Mouse (Mus musculus): ENCODE measurements around the gene Colq. TPM values are rescaled to one million over a fixed set of nuclear protein-coding genes. Genes with fewer than 3 reads are reported as not detected.

The Colq gene
- polyA plus RNA-seq, 1 experiment: not detected

DNA sequence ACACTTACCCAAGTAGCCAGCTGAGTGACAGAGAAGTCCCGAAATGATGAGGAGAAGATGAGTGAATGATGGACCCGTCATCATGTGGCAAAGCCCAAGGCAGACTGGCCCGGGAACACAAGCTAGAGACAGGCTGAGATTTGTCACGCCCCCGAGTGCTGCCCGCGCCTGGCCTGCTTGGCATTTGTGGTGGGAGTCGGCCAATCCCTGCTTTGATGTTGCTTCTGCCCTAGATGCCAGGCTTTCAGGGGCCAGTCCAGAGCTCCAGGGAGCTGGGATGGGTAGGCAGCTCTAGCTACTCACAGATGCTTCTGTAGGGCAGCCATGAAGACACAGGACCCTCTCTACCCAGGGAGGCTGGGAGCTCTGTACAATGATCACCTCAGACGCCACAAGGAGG lies 33.4 kb downstream of the Colq start:
- TF ChIP-seq GATA1 (IDR thresholded peaks at IDR 0.05; ENCODE audit: low read length): no peak

DNA sequence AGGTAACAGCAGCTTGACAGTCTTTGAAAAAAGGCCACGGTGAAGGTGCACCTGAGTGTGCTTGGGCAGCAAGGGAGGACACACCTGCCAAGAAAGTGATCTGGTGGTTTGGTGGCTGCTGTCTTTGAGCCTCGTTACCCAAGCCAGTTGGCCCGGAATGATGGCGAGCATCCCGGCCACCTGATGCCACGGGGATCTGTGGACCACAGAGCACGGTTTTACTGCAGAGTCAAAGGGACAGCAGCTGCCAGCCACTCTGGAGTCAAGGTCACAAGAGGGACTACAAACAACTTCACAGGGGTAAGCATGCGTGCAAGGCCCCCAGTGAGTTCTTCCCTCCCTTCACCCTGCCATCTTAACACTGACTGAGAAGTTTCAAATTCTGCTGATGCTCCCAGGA lies 33.9 kb downstream of the Colq start:
- no peak for TF ChIP-seq GATA1 (IDR thresholded peaks at IDR 0.05; ENCODE audit: low read length)

GRCm38 (mm10) chr14:31556526-31557260 lies 34.5 kb downstream of the Colq start:
- no peak for TF ChIP-seq GATA1 (IDR thresholded peaks at IDR 0.05; ENCODE audit: low read length)

- TF ChIP-seq GATA1 (IDR thresholded peaks at IDR 0.05; ENCODE audit: low read length): no peak
These were observed 35.1 kb downstream of the Colq start for GRCm38 (mm10) chr14:31555963-31556434.

- no peak for TF ChIP-seq GATA1 (IDR thresholded peaks at IDR 0.05; ENCODE audit: low read length)
These were observed 36.1 kb downstream of the Colq start for GRCm38 (mm10) chr14:31555021-31555420.

GRCm38 (mm10) chr14:31543885-31544442 lies 47.2 kb downstream of the Colq start:
- no peak for TF ChIP-seq GATA1 (IDR thresholded peaks at IDR 0.05; ENCODE audit: low read length)

DNA sequence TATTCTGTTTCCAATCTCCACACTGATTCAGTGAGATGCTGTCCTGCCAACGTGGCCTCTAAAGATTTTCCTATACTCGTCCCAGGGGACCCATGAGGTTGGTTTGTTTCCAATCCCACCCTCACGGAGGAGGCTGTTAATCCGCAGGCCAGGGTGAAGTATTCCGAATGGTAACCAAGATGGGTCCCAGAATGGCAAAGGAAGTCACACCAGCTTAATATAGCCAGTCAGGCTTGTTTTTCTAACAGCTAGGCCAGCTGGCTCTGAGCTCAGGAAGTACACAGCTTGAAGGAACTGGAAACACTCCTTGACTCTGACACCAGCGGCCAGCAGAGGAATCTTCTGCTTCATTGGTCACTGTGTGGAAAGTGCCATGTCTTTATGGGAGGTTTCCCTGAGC lies 53.8 kb downstream of the Colq start:
- no peak for TF ChIP-seq GATA1 (IDR thresholded peaks at IDR 0.05; ENCODE audit: low read length)

GRCm38 (mm10) chr14:31532656-31533055 lies 58.5 kb downstream of the Colq start:
- no peak for TF ChIP-seq GATA1 (IDR thresholded peaks at IDR 0.05; ENCODE audit: low read length)

GRCm38 (mm10) chr14:31531506-31532148 lies 59.5 kb downstream of the Colq start:
- TF ChIP-seq GATA1 (IDR thresholded peaks at IDR 0.05; ENCODE audit: low read length): no peak

- no peak for TF ChIP-seq GATA1 (IDR thresholded peaks at IDR 0.05; ENCODE audit: low read length)
These were observed 60.3 kb downstream of the Colq start for GRCm38 (mm10) chr14:31530847-31531246.

DNA sequence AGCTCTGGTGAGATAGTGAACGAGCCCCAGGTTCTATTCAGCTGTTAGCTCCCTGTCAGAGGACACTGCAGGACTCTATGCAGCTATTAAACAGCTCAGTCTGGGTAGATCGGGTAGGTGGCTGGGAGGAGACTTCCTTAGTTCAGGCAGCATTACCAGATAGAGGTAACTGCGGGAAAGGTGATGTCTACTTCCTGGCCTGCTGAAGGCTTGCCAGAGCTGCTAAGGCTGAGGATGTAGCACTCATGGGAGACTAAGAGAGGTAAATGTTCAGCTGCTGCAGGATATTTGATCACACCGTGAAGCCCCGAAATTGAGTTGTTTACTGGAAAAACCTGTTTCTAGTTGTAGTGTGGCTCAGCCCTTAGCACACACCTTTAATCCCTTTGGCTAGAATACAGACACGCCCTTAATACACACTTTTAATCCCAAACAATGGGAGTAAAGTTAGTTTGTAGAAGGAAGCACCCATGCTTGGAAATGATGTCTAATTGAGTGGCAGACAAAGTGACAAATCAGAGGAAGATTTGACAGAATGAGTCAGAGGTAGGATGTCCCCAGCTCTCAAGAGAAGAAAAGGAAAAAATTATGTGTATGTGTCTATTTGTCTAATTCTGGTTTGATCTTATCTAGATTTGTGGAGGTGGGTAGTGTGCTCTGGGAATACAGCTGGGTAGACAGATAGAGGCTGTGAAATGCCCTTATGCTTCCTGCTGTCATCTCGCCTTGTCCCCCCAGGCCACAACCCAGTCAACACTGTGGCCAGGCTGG lies 65.9 kb downstream of the Colq start:
- TF ChIP-seq GATA1 (IDR thresholded peaks at IDR 0.05; ENCODE audit: low read length): no peak

GRCm38 (mm10) chr14:31521318-31521717 lies 69.8 kb downstream of the Colq start:
- no peak for TF ChIP-seq GATA1 (IDR thresholded peaks at IDR 0.05; ENCODE audit: low read length)

DNA sequence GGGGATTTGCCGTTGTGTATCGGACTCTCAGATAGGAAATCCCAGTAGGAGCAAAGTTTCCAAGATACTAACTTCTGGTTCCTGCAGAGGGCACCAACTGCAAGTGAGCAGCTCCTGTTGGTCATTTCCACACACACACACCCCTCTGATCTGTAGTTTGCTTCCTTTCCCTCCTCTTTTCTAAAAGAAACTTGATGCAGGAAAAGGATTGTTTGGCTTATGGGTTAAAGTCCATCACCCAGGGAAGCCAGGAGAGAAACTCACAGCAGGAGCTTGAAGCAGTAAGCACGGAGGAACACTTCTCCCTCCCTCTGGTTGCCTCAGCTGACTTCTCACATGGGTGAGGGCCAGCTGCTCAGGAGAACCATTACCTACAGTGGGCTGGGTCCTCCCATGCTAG lies 72.0 kb downstream of the Colq start:
- no peak for TF ChIP-seq GATA1 (IDR thresholded peaks at IDR 0.05; ENCODE audit: low read length)

- no peak for TF ChIP-seq GATA1 (IDR thresholded peaks at IDR 0.05; ENCODE audit: low read length)
These were observed 75.2 kb downstream of the Colq start for GRCm38 (mm10) chr14:31515895-31516294.

DNA sequence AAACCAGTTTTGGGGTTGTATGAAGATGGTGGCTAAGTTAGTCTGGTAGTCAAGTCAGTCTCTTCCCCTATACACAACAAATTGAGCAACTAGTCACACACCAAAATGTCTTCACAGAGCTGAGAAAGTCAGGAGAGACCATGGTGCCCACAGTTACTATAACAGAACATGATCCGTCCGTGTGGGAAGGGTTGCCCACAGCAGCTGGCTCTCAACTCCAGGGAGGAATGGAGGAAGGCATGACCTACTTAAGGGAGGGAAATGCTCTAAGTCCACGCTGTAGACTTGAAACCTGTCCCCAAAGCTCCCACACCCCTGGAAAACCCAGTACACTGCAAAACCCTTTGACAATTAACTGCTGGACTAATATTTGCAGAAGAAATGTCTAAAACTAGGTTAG lies 80.8 kb downstream of the Colq start:
- TF ChIP-seq GATA1 (IDR thresholded peaks at IDR 0.05; ENCODE audit: low read length): no peak

DNA sequence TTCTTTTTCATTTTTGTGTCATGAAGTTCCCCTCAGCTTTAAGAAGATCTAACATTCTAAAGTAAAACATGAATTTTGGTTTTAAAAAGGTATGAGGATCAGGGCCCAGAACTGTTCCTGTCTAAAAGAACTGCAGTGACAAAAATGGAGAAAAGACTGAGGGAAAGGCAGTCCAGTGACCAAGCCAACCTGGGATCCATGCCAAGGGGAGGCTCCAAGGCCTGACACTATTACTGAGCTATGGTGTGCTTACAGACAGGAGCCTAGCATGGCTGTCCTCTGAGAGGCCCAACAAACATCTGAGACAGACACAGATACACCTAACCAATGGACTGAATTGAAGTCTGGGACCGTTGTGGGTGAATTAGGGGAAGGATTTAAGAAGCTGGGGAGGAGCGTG lies 81.2 kb downstream of the Colq start:
- no peak for TF ChIP-seq GATA1 (IDR thresholded peaks at IDR 0.05; ENCODE audit: low read length)

Data from G1E-ER4 (cell line).